In the genomic region with DNA sequence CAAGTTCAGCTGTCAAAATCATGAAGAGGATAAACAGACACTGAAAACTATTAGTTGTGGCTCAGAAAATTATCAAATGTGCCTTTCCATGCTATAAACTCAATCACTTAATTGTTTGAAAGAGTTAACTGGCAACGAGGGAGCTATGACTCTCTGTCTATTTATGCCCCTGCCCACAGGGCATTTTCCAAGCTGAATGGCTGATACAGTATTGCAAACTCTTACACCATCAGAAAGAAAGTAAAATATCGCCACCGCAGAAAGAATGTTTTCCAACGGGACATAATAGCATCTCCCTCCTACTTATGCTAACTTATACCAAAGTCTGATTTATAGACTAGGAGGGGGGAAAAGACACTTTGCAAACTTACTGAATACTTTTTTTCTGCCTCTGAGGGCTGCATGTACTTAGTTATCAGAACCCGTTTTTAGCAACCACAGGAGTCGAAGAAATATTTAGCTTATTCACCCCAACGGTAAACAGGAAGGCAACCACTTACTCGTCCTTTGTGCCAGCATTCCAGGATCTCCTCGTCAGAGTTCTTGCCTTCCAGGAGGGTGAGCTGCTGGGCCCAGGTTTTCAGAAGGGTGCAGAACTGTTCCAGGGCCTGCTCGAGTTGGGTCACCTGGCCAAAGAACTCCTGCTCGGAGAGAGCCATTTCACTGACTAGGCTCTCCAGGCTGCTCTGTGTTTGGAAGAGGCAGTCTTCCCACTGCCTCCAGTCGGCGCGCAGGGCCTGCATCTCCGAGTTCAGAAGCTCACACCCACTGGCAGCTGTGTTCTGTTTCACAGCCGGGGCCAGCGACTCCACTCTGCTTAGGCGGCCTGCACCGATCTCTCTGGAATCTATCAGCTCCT, we compare ENCODE assay signal across 8 mouse cellular contexts.
DNase-seq lines count a peak whose midpoint lies in the region; TF ChIP-seq lines count a peak whose summit lies in the region.

No protein-coding gene starts in this region.

- no peaks in the 10 kb centered on the region for H3K9me3 ChIP-seq in limb, embryonic 10.5 days (replicated peaks)

- peak overlapping the region; percentile 96 for H3K27ac ChIP-seq in embryonic fibroblast, embryonic 13.5 days (ENCODE audit: insufficient read depth, low read length)
- peak overlapping the region; percentile 88 for H3K27ac ChIP-seq in limb, embryonic 10.5 days

- H3K79me2 ChIP-seq in myocyte (ENCODE audit: control insufficient read depth, insufficient read depth), result peaks cover 35% of the 10 kb centered on the region

- WGBS in limb, embryonic 10.5 days, result 44% methylated on average over 19 of the region's 19 CpGs

- H3K36me3 ChIP-seq in limb, embryonic 10.5 days, result no peaks in the 10 kb centered on the region
- peaks cover 4% of the 10 kb centered on the region for H3K36me3 ChIP-seq in myocyte (ENCODE audit: control insufficient read depth, insufficient read depth)

- 0 out of 2 replicates have a peak, but pooled peaks cover 1% of the 10 kb centered on the region for H3K4me1 ChIP-seq in embryonic fibroblast, embryonic 13.5 days (ENCODE audit: control insufficient read depth, insufficient read depth, low read length)
- H3K4me1 ChIP-seq in limb, embryonic 10.5 days, result peaks cover 20% of the 10 kb centered on the region

- peak; percentile 57 for TF ChIP-seq POLR2A in embryonic fibroblast, embryonic 13.5 days (IDR thresholded peaks at IDR 0.05; ENCODE audit: low read depth, low read length)
- peak; percentile 69 for TF ChIP-seq POLR2A in myocyte (IDR thresholded peaks at IDR 0.05; ENCODE audit: insufficient read length, low read depth)

- H3K4me2 ChIP-seq in myocyte (ENCODE audit: low read depth), result peak overlapping the region; percentile 85

- no peak for TF ChIP-seq CTCF in embryonic fibroblast, embryonic 13.5 days (IDR thresholded peaks at IDR 0.05; ENCODE audit: borderline replicate concordance, insufficient read depth, low read length)

- H3ac ChIP-seq in myocyte (ENCODE audit: control insufficient read depth, insufficient read length), result peak overlapping the region; percentile 15

- H3K4me3 ChIP-seq in embryonic fibroblast, embryonic 13.5 days (ENCODE audit: insufficient read depth, low read length), result peak overlapping the region; percentile 27
- peak overlapping the region; percentile 42 for H3K4me3 ChIP-seq in limb, embryonic 10.5 days
- H3K4me3 ChIP-seq in myocyte, result peak overlapping the region; percentile 38

- peak; percentile 80 for DNase-seq in adipocyte (ENCODE audit: low spot score)
- DNase-seq in heart, adult 8-10 months (ENCODE audit: low spot score), result peak; percentile 70
- DNase-seq in kidney, adult 8-10 months, result peak; percentile 31 to 32
- peak; percentile 85 for DNase-seq in limb, embryonic 10.5 days (ENCODE audit: low spot score)
- DNase-seq in testis, postnatal 14 days (ENCODE audit: low spot score), result peak; percentile 34
- DNase-seq in thymus, postnatal 14 days, result no peak

- H3K27me3 ChIP-seq in limb, embryonic 10.5 days (ENCODE audit: low read depth, poor library complexity, severe bottlenecking), result no peaks in the 10 kb centered on the region
- H3K27me3 ChIP-seq in myocyte (ENCODE audit: control insufficient read depth, insufficient read depth, insufficient read length), result no peaks in the 10 kb centered on the region

TF ChIP-seq in myocyte, 11 proteins besides CTCF, POLR2A, EP300 and RAD21:
- TF ChIP-seq MYOG (IDR thresholded peaks at IDR 0.05; ENCODE audit: control insufficient read depth in 1 of 3, insufficient read depth in 1 of 3, insufficient read length in 2 of 3, low read depth in 2 of 3) (peak in 2 of 3 experiments; percentile 56 to 73), MAX (IDR thresholded peaks at IDR 0.05; ENCODE audit: low read depth) (no peak), E2F4 (IDR thresholded peaks at IDR 0.05; ENCODE audit: insufficient read depth) (no peak), POLR2AphosphoS2 (IDR thresholded peaks at IDR 0.05; ENCODE audit: insufficient read length, low read depth) (peak; percentile 71), SRF (IDR thresholded peaks at IDR 0.05; ENCODE audit: control insufficient read depth, insufficient read length, low read depth) (no peak), TCF12 (IDR thresholded peaks at IDR 0.05; ENCODE audit: insufficient read depth, poor library complexity, severe bottlenecking) (no peak), CEBPB (IDR thresholded peaks at IDR 0.05; ENCODE audit: insufficient read depth, poor library complexity, severe bottlenecking) (peak; percentile 100), REST (IDR thresholded peaks at IDR 0.05; ENCODE audit: insufficient read depth, insufficient read length) (no peak), USF1 (IDR thresholded peaks at IDR 0.05; ENCODE audit: low read depth) (no peak), MYOD1 (IDR thresholded peaks at IDR 0.05; ENCODE audit: control insufficient read depth in 1 of 3, insufficient read length in 2 of 3, low read depth in 2 of 3) (peak in 2 of 3 experiments; percentile 53 to 63), TCF3 (IDR thresholded peaks at IDR 0.05; ENCODE audit: insufficient read length, low read depth) (no peak)
